Mouse (Mus musculus) thymus, adult 2 months (tissue): ENCODE measurements around the gene Aadat. TPM values are rescaled to one million over a fixed set of nuclear protein-coding genes. Genes with fewer than 3 reads are reported as not detected.
"Not testable (repeated sequence)": the region's sequence is repeated elsewhere in the genome, so short reads cannot be mapped to it uniquely, and the experiment has no call there.

Experiments
- DNase-seq: peaks from one replicate; pipeline ENCODE4 v3.0.0; 2021
- H3K27ac ChIP-seq: fragments of 200-500 bp; 2 replicates; pipeline ENCODE4 v1.5.1; 2012; ENCODE audit warnings: low read length, control low read depth; ENCODE audit not compliant: control insufficient read depth, insufficient read depth
- H3K27me3 ChIP-seq: fragments of 200-500 bp; 2 replicates; pipeline ENCODE4 v1.6.1; 2012; ENCODE audit warnings: mild to moderate bottlenecking, low read length, moderate library complexity, mixed read lengths; ENCODE audit not compliant: control insufficient read depth, insufficient read depth
- H3K36me3 ChIP-seq: fragments of 200-500 bp; 2 replicates; pipeline ENCODE4 v1.6.1; 2012; ENCODE audit warnings: mild to moderate bottlenecking, low read length, moderate library complexity; ENCODE audit not compliant: control insufficient read depth, insufficient read depth
- H3K4me1 ChIP-seq: fragments of 200-500 bp; replicated peaks from 2 replicates; pipeline ENCODE4 v1.6.1; 2012; ENCODE audit warnings: low read length; ENCODE audit not compliant: control insufficient read depth, insufficient read depth
- H3K4me3 ChIP-seq: fragments of 200-500 bp; 2 replicates; pipeline ENCODE4 v1.5.1; 2012; ENCODE audit warnings: mild to moderate bottlenecking, low read length, control low read depth, moderate library complexity; ENCODE audit not compliant: control insufficient read depth, insufficient read depth
- CTCF ChIP-seq: fragments of 200-500 bp; IDR thresholded peaks from 2 replicates; pipeline ENCODE4 v1.5.1; 2012; ENCODE audit warnings: mild to moderate bottlenecking, control low read depth, low read length, moderate library complexity, borderline replicate concordance; ENCODE audit not compliant: control insufficient read depth, poor library complexity, insufficient read depth; ENCODE audit errors: extremely low read depth
- POLR2A ChIP-seq: fragments of 200-500 bp; IDR thresholded peaks from 2 replicates; pipeline ENCODE4 v1.6.1; 2012; ENCODE audit warnings: mild to moderate bottlenecking, low read length, control low read depth, moderate library complexity; ENCODE audit not compliant: control insufficient read depth, poor library complexity, insufficient read depth; ENCODE audit errors: extremely low read depth
- WGBS: fragments of 180-500 bp; shearing (Covaris S2); methylation state at CpG from one replicate; pipeline ENCODE4 v1.1.7; 2018; 5-methylcytosine and 5-hydroxymethylcytosine counted together
- polyA plus RNA-seq: library from polyadenylated mRNA; depleted of rRNA; stranded (reverse); fragments of >200 nt; gene quantifications from 2 replicates; pipeline ENCODE4 v1.2.3, GENCODE M21; 2012

Gene Aadat
- polyA plus RNA-seq, 1 experiment = 0.80 TPM

DNA sequence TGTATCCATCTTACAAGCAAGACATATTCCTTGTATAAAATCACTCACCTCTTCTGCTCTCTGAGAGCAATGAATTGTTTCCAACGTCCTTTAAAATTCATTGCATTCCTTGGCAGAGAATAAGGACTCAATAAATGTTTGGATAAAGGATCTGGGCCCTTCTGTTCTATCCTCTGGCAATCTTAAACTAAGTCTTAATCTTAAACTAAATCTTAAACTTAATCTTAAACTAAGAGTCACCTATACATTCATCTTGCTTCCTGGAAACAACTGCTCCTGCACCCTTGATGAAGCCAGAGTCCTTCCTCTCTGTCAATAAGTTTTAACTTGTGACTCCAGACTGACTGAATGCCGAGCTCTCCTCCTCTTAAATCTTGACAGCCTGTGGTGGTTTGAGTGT is 2.6 kb upstream of the Aadat start, which contains the start of gene Gm10283:
Gene Gm10283, minus strand, starts transcription at position 101 of the 400 bp plus-strand sequence.
- no peak within 1 kb of the TSS for H3K27ac ChIP-seq
- no peak for DNase-seq
- TF ChIP-seq POLR2A = no peak
- 64% methylated on average over 2 of the region's 2 CpGs for WGBS
- H3K4me1 ChIP-seq = peaks cover 4% of the 10 kb centered on the region; the same call in 1 of the 2 replicates
- no peak within 1 kb of the TSS for H3K4me3 ChIP-seq
- H3K36me3 ChIP-seq = no peaks in the 10 kb centered on the region
- no peaks in the 10 kb centered on the region for H3K27me3 ChIP-seq

DNA sequence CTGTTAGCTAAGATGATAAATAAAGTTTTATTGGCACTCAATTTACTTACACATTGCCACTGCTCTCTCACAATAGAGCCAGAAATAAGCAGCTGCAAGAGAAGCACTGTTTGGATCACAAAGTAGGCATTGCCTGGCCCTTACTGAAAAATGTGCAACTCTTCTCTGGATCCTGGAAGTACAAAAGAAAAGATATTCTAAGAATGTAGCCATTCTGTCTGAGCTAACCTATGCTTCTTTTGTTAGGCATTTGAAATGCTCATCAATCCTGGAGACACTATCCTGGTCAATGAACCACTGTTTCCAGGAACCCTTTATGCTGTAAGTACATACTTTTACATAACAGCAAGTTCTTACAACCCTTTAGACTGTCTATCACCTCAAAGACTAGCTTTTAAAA is 12.6 kb downstream of the Aadat start:
- no peak for DNase-seq
- H3K27ac ChIP-seq = no peak overlapping the region
- H3K36me3 ChIP-seq = no peaks in the 10 kb centered on the region
- H3K4me1 ChIP-seq = no peaks in the 10 kb centered on the region
- no peak overlapping the region for H3K4me3 ChIP-seq
- TF ChIP-seq POLR2A = no peak
- TF ChIP-seq CTCF = no peak
- H3K27me3 ChIP-seq = no peaks in the 10 kb centered on the region

DNA sequence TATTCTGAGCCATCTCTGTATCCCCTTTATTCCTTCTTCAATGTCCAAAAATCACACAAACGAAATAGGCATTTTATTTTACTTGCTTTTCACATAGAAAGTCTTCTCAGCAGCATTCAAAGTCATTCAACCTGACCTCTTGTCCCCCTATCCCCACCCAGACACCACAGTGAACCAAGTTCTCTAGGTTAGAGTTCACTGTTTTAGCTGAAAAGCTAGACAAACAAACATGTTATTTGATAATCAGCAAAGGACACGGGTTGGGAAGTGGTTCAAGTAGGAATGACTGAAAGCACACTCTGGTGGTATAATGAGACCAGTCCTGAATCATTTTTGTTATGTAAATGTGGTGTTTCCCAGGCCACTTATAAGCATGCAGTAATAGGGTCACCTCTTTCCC is 29.2 kb downstream of the Aadat start:
- 72% methylated on average over 2 of the region's 2 CpGs for WGBS
- H3K27ac ChIP-seq = no peak overlapping the region
- no peak for DNase-seq
- H3K36me3 ChIP-seq = no peaks in the 10 kb centered on the region
- no peaks in the 10 kb centered on the region for H3K4me1 ChIP-seq
- TF ChIP-seq POLR2A (no peak), CTCF (no peak)
- H3K4me3 ChIP-seq = no peak overlapping the region
- no peaks in the 10 kb centered on the region for H3K27me3 ChIP-seq

DNA sequence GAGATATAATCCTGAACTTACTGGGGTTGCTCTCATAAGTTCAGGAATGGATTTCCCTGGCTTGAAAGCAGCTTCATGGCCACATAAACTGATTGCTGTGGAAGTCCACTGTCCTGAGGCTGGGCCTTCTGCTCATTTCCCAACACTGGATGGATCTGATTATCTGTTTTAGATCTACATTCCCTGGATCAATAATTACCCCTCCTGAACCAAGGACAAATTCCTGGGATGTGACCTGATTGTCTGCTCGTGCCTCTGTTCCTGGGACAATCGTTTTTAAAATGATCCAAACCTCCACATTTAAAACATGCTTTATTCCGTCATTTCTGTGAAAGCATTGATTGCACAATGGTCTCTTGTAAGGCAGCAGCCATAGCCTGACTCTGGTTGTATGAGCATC is 61.1 kb downstream of the Aadat start:
- Histone ChIP-seq H3K4me1 (no peaks in the 10 kb centered on the region), H3K4me3 (no peak overlapping the region), H3K27ac (no peak overlapping the region), H3K27me3 (no peaks in the 10 kb centered on the region), H3K36me3 (no peaks in the 10 kb centered on the region)
- TF ChIP-seq CTCF (no peak), POLR2A (no peak)
- no peak for DNase-seq
- 84% methylated on average over 3 of the region's 3 CpGs for whole genome bisulfite sequencing

DNA sequence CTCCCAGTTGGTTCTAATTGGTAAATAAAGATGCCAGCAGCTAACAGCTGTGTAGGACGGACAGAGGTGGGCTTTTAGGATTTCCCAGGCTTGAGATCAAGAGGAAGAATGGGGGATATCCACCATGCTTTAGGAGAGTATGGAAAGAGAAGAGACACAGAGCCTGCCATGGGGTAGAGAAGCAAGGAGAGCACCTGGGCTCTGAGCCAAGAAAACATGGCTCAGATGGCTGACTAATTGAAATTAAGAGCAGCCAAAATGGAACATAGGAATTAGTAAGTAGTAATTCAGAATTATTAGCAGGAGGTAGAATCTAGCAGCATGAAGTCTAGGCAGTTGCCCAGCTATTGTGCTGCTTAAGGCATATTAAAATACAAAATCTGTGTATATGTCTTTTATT is 71.5 kb downstream of the Aadat start:
- DNase-seq = no peak
- Histone ChIP-seq H3K4me3 (no peak overlapping the region), H3K27ac (no peak overlapping the region), H3K36me3 (no peaks in the 10 kb centered on the region), H3K27me3 (no peaks in the 10 kb centered on the region), H3K4me1 (no peaks in the 10 kb centered on the region)
- WGBS = 92% methylated on average over 1 of the region's 1 CpGs
- TF ChIP-seq POLR2A = no peak
- TF ChIP-seq CTCF = no peak

DNA sequence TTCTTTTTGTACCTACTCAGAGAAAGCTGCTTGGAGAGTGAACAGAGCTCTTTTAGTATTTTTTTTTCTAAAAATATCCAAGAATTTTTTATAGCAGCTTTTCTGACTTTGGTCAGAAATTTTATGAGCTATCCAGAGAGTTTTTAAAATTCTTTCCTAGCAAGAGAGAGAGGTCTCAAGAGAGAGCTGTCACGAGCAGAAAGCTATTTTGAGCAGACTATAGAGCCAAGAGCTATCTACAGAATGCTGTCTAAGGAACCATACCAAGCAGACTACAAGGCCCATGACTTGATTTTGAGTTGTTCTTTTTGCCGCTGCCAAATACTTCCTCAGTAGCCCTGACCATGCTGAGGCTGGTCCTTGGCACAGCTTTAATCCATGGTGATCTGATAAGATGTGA is 77.6 kb downstream of the Aadat start:
- TF ChIP-seq CTCF (no peak), POLR2A (no peak)
- Histone ChIP-seq H3K4me1 (no peaks in the 10 kb centered on the region), H3K36me3 (no peaks in the 10 kb centered on the region), H3K27ac (no peak overlapping the region), H3K4me3 (no peak overlapping the region), H3K27me3 (no peaks in the 10 kb centered on the region)
- WGBS = 87% methylated on average over 2 of the region's 2 CpGs
- DNase-seq = no peak

DNA sequence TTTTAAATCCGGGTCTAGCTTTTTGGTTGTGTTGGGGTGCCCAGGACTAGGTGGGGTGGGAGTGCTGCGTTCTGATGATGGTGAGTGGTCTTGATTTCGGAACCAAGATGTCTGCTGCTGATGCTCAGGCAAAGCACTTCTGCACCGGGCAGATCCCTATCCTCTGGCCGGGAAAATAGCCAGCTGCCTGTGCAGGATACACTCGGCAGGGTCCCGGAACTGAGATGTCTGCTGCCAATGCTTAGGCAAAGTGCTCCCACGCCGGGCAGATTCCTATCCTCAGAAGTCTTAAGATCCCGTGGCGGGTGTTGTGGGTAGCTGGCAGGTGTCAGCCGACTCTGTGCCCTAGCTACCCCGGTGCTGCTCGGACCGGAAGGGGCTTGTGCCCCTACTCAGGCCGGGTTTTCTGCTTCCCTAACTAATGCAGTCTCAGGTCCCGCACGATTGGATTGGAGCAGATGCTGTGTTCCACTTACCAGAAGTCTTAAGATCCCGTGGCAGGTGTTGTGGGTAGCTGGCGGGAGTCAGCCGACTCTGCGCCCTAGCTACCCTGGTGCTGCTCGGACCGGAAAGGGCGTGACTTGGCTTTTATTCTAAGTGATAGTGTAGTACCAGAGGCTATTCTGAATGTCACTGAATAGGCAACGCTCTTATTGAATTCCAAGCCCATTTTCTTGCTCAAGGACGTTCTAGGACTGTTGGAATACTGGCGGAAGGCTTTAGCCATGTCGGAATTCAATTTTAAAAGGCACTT is 85.8 kb downstream of the Aadat start:
- DNase-seq, H3K36me3 ChIP-seq, H3K27ac ChIP-seq, H3K4me3 ChIP-seq, H3K4me1 ChIP-seq, H3K27me3 ChIP-seq: not testable (repeated sequence)
- 94% methylated on average over 29 of the region's 29 CpGs for WGBS
